21 mouse cellular contexts compared by ENCODE assay signal in the genomic region with DNA sequence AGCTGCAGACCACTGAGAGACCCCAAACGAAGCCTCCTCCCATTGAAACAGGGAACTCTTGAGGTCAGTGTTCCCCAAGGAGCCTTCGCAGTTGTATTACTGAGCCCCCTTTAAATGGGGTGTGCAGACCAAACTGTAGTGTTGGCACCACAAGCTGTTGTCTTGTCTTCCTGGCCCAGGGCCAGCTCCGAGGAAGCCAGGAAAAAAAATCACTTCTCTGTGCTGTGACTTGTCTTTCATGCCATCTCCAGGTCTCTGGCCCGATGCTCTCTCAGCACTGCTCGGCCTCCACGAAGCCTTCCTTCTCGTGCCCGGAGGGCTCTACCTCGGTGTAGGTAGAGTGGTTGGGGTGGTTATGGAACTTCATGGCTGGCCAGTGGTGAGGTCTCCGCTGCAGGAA. TPM values are rescaled to one million over a fixed set of nuclear protein-coding genes. Genes with fewer than 3 reads are reported as not detected.
DNase-seq lines count a peak whose midpoint lies in the region; ATAC-seq and TF ChIP-seq lines count a peak whose summit lies in the region.
"Had no signal": no experiment of that assay in that cellular context is flagged by ENCODE, and none has a peak within 500 bp of the region (broad histone marks: within the 10 kb centered on the region; RNA-seq: fewer than 3 reads in every experiment).

No protein-coding gene starts in this region.

- no peak for TF ChIP-seq POLR2A in brain, embryonic 14.5 days (IDR thresholded peaks at IDR 0.05; ENCODE audit: borderline replicate concordance, extremely low read depth, insufficient read depth, insufficient read length, poor library complexity, severe bottlenecking)

- no peaks in the 10 kb centered on the region for H3K27me3 ChIP-seq in hindbrain, postnatal 0 days (ENCODE audit: insufficient read depth, low read length)
- H3K27me3 ChIP-seq in hindbrain, embryonic 11.5 days (ENCODE audit: control insufficient read depth, insufficient read depth, low read length) = no peaks in the 10 kb centered on the region
- H3K27me3 ChIP-seq in intestine, postnatal 0 days (replicated peaks; ENCODE audit: control insufficient read depth, insufficient read depth, low read length) = no peaks in the 10 kb centered on the region
- H3K27me3 ChIP-seq: embryonic facial prominence, embryonic 15.5 days; heart, embryonic 15.5 days had no signal

- no peaks in the 10 kb centered on the region for H3K9me3 ChIP-seq in hindbrain, postnatal 0 days (ENCODE audit: low read length)
- H3K9me3 ChIP-seq in hindbrain, embryonic 11.5 days (ENCODE audit: control insufficient read depth, low read length) = no peaks in the 10 kb centered on the region
- no peaks in the 10 kb centered on the region for H3K9me3 ChIP-seq in intestine, postnatal 0 days (ENCODE audit: control insufficient read depth)
- H3K9me3 ChIP-seq: embryonic facial prominence, embryonic 15.5 days; heart, embryonic 15.5 days had no signal

- H3K4me3 ChIP-seq in hindbrain, postnatal 0 days (ENCODE audit: low read length) = no peak overlapping the region
- no peak overlapping the region for H3K4me3 ChIP-seq in hindbrain, embryonic 11.5 days (ENCODE audit: low read depth, low read length)
- H3K4me3 ChIP-seq in intestine, postnatal 0 days (ENCODE audit: low read depth, low read length) = no peak overlapping the region
- H3K4me3 ChIP-seq: embryonic facial prominence, embryonic 15.5 days; erythroblast, embryonic 14.5 days; heart, adult 2 months; heart, embryonic 15.5 days had no signal

- no peaks in the 10 kb centered on the region for H3K4me1 ChIP-seq in hindbrain, postnatal 0 days (ENCODE audit: insufficient read depth, low read length)
- H3K4me1 ChIP-seq in hindbrain, embryonic 11.5 days (replicated peaks; ENCODE audit: control insufficient read depth, insufficient read depth, low read length) = no peaks in the 10 kb centered on the region
- no peaks in the 10 kb centered on the region for H3K4me1 ChIP-seq in intestine, postnatal 0 days (replicated peaks; ENCODE audit: control insufficient read depth, insufficient read depth, low read length)
- H3K4me1 ChIP-seq: embryonic facial prominence, embryonic 15.5 days; heart, embryonic 15.5 days had no signal

- ATAC-seq in hindbrain, postnatal 0 days = no peak
- no peak for ATAC-seq in hindbrain, embryonic 11.5 days (ENCODE audit: low FRiP score)
- no peak for ATAC-seq in intestine, postnatal 0 days
- ATAC-seq: forebrain, embryonic 16.5 days; intestine, embryonic 16.5 days had no signal

- H3K4me2 ChIP-seq in hindbrain, postnatal 0 days (ENCODE audit: low read depth, low read length) = no peak overlapping the region
- no peak overlapping the region for H3K4me2 ChIP-seq in hindbrain, embryonic 11.5 days (replicated peaks; ENCODE audit: low read depth, low read length)
- H3K4me2 ChIP-seq in intestine, postnatal 0 days (replicated peaks; ENCODE audit: low read depth) = no peak overlapping the region
- H3K4me2 ChIP-seq: embryonic facial prominence, embryonic 15.5 days; heart, embryonic 11.5 days; heart, embryonic 15.5 days; hindbrain, embryonic 14.5 days had no signal

- peak; percentile 35 for DNase-seq in adrenal gland, postnatal 10 days
- no peak for DNase-seq in adrenal gland, postnatal 4 days (ENCODE audit: low spot score in 2 of 2)
- DNase-seq in hindbrain, postnatal 0 days (ENCODE audit: low spot score) = peak; percentile 18
- no peak for DNase-seq in hindbrain, embryonic 11.5 days (ENCODE audit: low spot score)
- DNase-seq in ovary, postnatal 36 days (ENCODE audit: low spot score) = peak; percentile 35
- DNase-seq in ovary, adult 18-20 months (ENCODE audit: low spot score) = no peak
- DNase-seq in brain, embryonic 14.5 days (ENCODE audit: low read depth) = peak; percentile 17
- DNase-seq: cerebellum, adult 11-12 months; cerebellum, adult 9-11 months; embryo, embryonic 11 days; gastrocnemius, postnatal 14 days; heart, adult 2 months; heart, postnatal 14 days had no signal

- 77% methylated on average over 10 of the region's 10 CpGs for WGBS in hindbrain, postnatal 0 days
- 97% methylated on average over 10 of the region's 10 CpGs for WGBS in hindbrain, embryonic 11.5 days
- 93% methylated on average over 10 of the region's 10 CpGs for WGBS in intestine, postnatal 0 days

- H3K27ac ChIP-seq in hindbrain, postnatal 0 days = no peak overlapping the region
- no peak overlapping the region for H3K27ac ChIP-seq in hindbrain, embryonic 11.5 days (ENCODE audit: low read depth, low read length)
- H3K27ac ChIP-seq in intestine, postnatal 0 days (ENCODE audit: low read depth, low read length) = no peak overlapping the region
- H3K27ac ChIP-seq: embryonic facial prominence, embryonic 15.5 days; heart, adult 2 months; heart, embryonic 15.5 days; hindbrain, embryonic 14.5 days had no signal

- H3K9ac ChIP-seq in hindbrain, postnatal 0 days (replicated peaks; ENCODE audit: low read length) = no peak overlapping the region
- H3K9ac ChIP-seq in hindbrain, embryonic 11.5 days (ENCODE audit: low read depth, low read length) = no peak overlapping the region
- H3K9ac ChIP-seq in intestine, postnatal 0 days (ENCODE audit: low read depth, low read length) = no peak overlapping the region
- H3K9ac ChIP-seq: embryonic facial prominence, embryonic 15.5 days; heart, embryonic 15.5 days; hindbrain, embryonic 14.5 days had no signal

- no peaks in the 10 kb centered on the region for H3K36me3 ChIP-seq in hindbrain, postnatal 0 days (ENCODE audit: insufficient read depth, low read length)
- H3K36me3 ChIP-seq in hindbrain, embryonic 11.5 days (ENCODE audit: control insufficient read depth, insufficient read depth, low read length) = no peaks in the 10 kb centered on the region
- H3K36me3 ChIP-seq in intestine, postnatal 0 days (ENCODE audit: control insufficient read depth, insufficient read depth) = no peaks in the 10 kb centered on the region
- H3K36me3 ChIP-seq: embryonic facial prominence, embryonic 15.5 days; heart, embryonic 15.5 days had no signal

- no peak for TF ChIP-seq CTCF in hindbrain, postnatal 0 days (IDR thresholded peaks at IDR 0.05; ENCODE audit: low read depth)
- no peak for TF ChIP-seq CTCF in brain, embryonic 14.5 days (IDR thresholded peaks at IDR 0.05; ENCODE audit: borderline replicate concordance, extremely low read depth, insufficient read depth, insufficient read length)
- TF ChIP-seq CTCF in intestine, postnatal 0 days (IDR thresholded peaks at IDR 0.05; ENCODE audit: low read depth) = no peak

RNA-seq across cellular contexts. Expression of gene Fbxo47, which starts 40.3 kb away (rescaled TPM):
- 1 to 10 TPM in 1 of 2 experiments, under 1 TPM in 1; 0.69 to 1.3 TPM for total RNA-seq in adrenal gland, postnatal 10 days (2021)
- 1 to 10 TPM; 1.2 to 1.8 TPM for total RNA-seq in adrenal gland, postnatal 4 days (2021)
- total RNA-seq in hindbrain, postnatal 0 days (2014; rRNA removed) = 0.47 and 1.2 TPM in 2 replicates
- 0.34 and 0.36 TPM in 2 replicates for polyA plus RNA-seq in hindbrain, postnatal 0 days (2015; fragmentation: Nextera tagmentation; extraction: Ambion mirVana)
- polyA plus RNA-seq in hindbrain, embryonic 11.5 days (2014; fragmentation: Nextera tagmentation; extraction: Ambion mirVana) = 0.53 and 1.0 TPM in 2 replicates
- polyA plus RNA-seq in brain, embryonic 14.5 days (2012; rRNA removed) = 0.88 and 0.90 TPM in 2 replicates
- 0.64 and 0.83 TPM in 2 replicates for polyA plus RNA-seq in intestine, postnatal 0 days (2015; fragmentation: Nextera tagmentation; extraction: Ambion mirVana)
- polyA plus RNA-seq: erythroblast, embryonic 14.5 days had no signal

Comparison
In these comparisons a context has a peak if more than half of its experiments do, and no peak if none do; other contexts are left out.
1. DNase-seq: peak in adrenal gland, postnatal 10 days (single experiment), hindbrain, postnatal 0 days (single experiment), ovary, postnatal 36 days (single experiment) and brain, embryonic 14.5 days (single experiment); none in adrenal gland, postnatal 4 days (0 of 2), hindbrain, embryonic 11.5 days (single experiment) and ovary, adult 18-20 months (single experiment).